Mouse (Mus musculus) intestine, postnatal 0 days (tissue): ENCODE measurements at regions not wholly inside any gene's neighbourhood (a gene's known extent, or its start where the extent isn't known, plus 50 kb on each side); places are given as distances from the start of the nearest gene placed in this dataset.

Experiments
- ATAC-seq: fragments of 200-750 bp; cut with Nextera tagmentation; 2 replicates; pipeline ENCODE4 v1.8.0; 2017; ENCODE audit warnings: mild to moderate bottlenecking, moderate TSS enrichment, moderate library complexity
- H3K27ac ChIP-seq: fragments of 300-500 bp; sonication (generic); 2 replicates; pipeline ENCODE4 v1.5.1; 2014; ENCODE audit warnings: mild to moderate bottlenecking, low read depth, low read length, moderate library complexity
- H3K27me3 ChIP-seq: fragments of 300-500 bp; sonication (generic); replicated peaks from 2 replicates; pipeline ENCODE4 v1.6.1; 2014; ENCODE audit warnings: low read length, mixed read lengths; ENCODE audit not compliant: control insufficient read depth, insufficient read depth
- H3K36me3 ChIP-seq: fragments of 300-500 bp; sonication (generic); 2 replicates; pipeline ENCODE4 v1.6.1; 2014; ENCODE audit warnings: mild to moderate bottlenecking, moderate library complexity; ENCODE audit not compliant: control insufficient read depth, insufficient read depth
- H3K4me1 ChIP-seq: fragments of 300-500 bp; sonication (generic); replicated peaks from 2 replicates; pipeline ENCODE4 v1.6.1; 2014; ENCODE audit warnings: antibody characterized with exemption, low read length, mixed read lengths; ENCODE audit not compliant: control insufficient read depth, insufficient read depth
- H3K4me2 ChIP-seq: fragments of 300-500 bp; sonication (generic); replicated peaks from 2 replicates; pipeline ENCODE4 v1.6.1; 2014; ENCODE audit warnings: low read depth, mild to moderate bottlenecking, moderate library complexity
- H3K4me3 ChIP-seq: fragments of 300-500 bp; sonication (generic); 2 replicates; pipeline ENCODE4 v1.5.1; 2014; ENCODE audit warnings: low read depth, low read length
- H3K9ac ChIP-seq: fragments of 300-500 bp; sonication (generic); 2 replicates; pipeline ENCODE4 v1.6.1; 2014; ENCODE audit warnings: mild to moderate bottlenecking, low read depth, low read length
- H3K9me3 ChIP-seq: fragments of 300-500 bp; sonication (generic); 2 replicates; pipeline ENCODE4 v1.6.1; 2016; ENCODE audit warnings: mixed run types; ENCODE audit not compliant: control insufficient read depth
- CTCF ChIP-seq: sonication (generic); IDR thresholded peaks from 2 replicates; pipeline ENCODE4 v1.5.1; 2016; ENCODE audit warnings: low read depth, mild to moderate bottlenecking, control low read depth, antibody characterized with exemption, moderate library complexity
- WGBS: fragments of 180-500 bp; shearing (Covaris S2); extraction: QIAGEN DNeasy Blood & Tissue Kit; methylation state at CpG from one replicate; pipeline ENCODE4 v1.1.7; 2014; 5-methylcytosine and 5-hydroxymethylcytosine counted together

GRCm38 (mm10) chr9:43970043-43970795, 73.0 kb upstream of the Thy1 start:
- 60% methylated on average over 9 of the region's 9 CpGs for WGBS
- H3K27me3 ChIP-seq = no peaks in the 10 kb centered on the region
- no peaks in the 10 kb centered on the region for H3K9me3 ChIP-seq
- TF ChIP-seq CTCF = no peak
- H3K4me2 ChIP-seq = no peak overlapping the region
- H3K36me3 ChIP-seq = no peaks in the 10 kb centered on the region
- H3K4me3 ChIP-seq = no peak overlapping the region
- H3K4me1 ChIP-seq = no peaks in the 10 kb centered on the region
- H3K9ac ChIP-seq = no peak overlapping the region
- no peak overlapping the region for H3K27ac ChIP-seq
- no peak for ATAC-seq

- TF ChIP-seq CTCF = no peak
- Histone ChIP-seq H3K27ac (no peak overlapping the region), H3K36me3 (no peaks in the 10 kb centered on the region), H3K27me3 (no peaks in the 10 kb centered on the region), H3K9ac (no peak overlapping the region), H3K9me3 (no peaks in the 10 kb centered on the region), H3K4me2 (no peak overlapping the region), H3K4me3 (no peak overlapping the region), H3K4me1 (no peaks in the 10 kb centered on the region)
- 63% methylated on average over 3 of the region's 3 CpGs for WGBS
- ATAC-seq = no peak
Measured at GRCm38 (mm10) chr9:43970858-43971257, 72.3 kb upstream of the Thy1 start.

DNA sequence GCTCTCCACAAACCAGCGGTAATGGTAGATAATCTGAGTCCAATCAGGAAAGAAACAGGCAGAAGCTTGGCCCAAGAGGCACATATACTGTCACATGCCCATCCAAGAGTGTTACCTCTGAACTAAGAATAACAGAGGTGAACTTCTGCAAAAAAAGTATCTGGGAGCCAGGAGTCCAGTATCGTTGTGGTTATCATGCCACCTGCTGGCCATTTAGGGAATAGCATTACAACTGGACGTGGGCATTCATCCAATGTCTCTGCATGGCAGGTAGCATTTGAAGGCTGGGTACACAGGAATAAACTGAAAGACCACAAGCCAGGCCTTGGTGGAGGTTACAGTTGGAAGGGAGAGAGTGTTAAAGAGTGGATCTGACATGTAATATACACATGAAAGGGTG, 70.9 kb upstream of the Thy1 start:
- no peaks in the 10 kb centered on the region for H3K27me3 ChIP-seq
- no peak for ATAC-seq
- no peaks in the 10 kb centered on the region for H3K9me3 ChIP-seq
- H3K36me3 ChIP-seq = no peaks in the 10 kb centered on the region
- TF ChIP-seq CTCF = peak; percentile 89
- no peak overlapping the region for H3K4me3 ChIP-seq
- H3K4me2 ChIP-seq = no peak overlapping the region
- H3K9ac ChIP-seq = no peak overlapping the region
- H3K27ac ChIP-seq = no peak overlapping the region
- no peaks in the 10 kb centered on the region for H3K4me1 ChIP-seq
- WGBS = 8% methylated on average over 3 of the region's 3 CpGs

DNA sequence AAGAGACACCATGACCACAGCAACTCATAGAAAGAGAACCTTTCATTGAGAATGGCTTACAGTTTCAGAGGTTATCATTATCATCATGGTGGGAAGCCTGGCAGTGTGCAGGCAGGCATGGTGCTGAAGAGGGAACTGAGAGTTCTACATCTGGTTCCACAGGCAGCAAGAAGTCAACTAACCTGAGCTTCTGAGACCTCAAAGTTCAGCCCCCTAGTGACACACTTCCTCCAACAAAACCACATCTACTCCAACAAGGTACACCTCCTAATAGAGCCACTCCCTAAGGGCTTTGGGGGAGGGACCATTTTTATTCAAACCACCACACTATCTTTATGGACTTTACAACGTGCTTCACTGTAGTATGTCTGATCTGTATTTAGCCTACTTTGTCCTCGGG, 67.8 kb upstream of the Thy1 start:
- Histone ChIP-seq H3K4me1 (no peaks in the 10 kb centered on the region), H3K9ac (no peak overlapping the region), H3K4me3 (no peak overlapping the region), H3K4me2 (no peak overlapping the region), H3K9me3 (no peaks in the 10 kb centered on the region), H3K27ac (no peak overlapping the region), H3K36me3 (no peaks in the 10 kb centered on the region), H3K27me3 (no peaks in the 10 kb centered on the region)
- ATAC-seq = no peak
- 27% methylated on average over 2 of the region's 2 CpGs for WGBS
- TF ChIP-seq CTCF = no peak

DNA sequence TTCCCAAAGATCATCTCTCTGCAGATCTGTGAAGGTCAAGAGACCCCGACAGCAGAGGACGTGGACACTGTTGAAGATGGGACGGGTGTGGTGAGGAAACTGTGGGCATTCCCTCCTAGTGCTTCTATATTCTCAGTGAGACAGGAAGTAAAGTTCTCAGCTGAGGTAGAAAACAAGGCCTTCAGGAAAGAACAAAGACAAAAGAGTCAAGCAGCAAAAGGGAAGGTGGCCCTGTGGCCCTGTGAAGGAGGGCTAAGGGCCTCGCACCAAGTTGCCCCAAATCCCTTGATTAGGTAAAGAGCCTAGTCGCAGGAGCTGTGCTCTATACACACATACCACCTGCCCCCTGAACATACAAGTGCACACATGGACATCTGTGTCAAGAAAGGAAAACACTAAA, 66.8 kb upstream of the Thy1 start:
- Histone ChIP-seq H3K27ac (no peak overlapping the region), H3K36me3 (no peaks in the 10 kb centered on the region), H3K9me3 (no peaks in the 10 kb centered on the region), H3K4me2 (no peak overlapping the region), H3K4me3 (no peak overlapping the region), H3K4me1 (no peaks in the 10 kb centered on the region), H3K27me3 (no peaks in the 10 kb centered on the region), H3K9ac (no peak overlapping the region)
- no peak for TF ChIP-seq CTCF
- 89% methylated on average over 5 of the region's 5 CpGs for WGBS
- no peak for ATAC-seq

DNA sequence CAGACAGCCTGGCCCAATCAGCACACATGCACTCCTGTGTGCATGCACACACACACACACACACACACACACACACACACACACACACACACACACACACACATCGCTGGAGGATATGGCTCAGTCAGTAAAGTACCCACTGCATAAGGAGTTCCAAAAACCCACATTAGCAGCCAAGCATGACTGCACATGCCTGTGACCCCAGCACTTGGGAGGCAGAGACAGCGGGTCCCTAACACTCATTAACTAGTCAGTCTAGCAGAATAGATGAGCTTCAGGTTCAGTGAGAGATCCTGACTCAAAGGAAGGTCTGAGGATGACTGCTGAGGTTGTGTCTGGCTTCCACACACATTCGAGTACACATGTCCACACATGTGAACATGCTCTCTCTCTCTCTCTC, 65.4 kb upstream of the Thy1 start:
- TF ChIP-seq CTCF = no peak
- Histone ChIP-seq H3K4me3 (no peak overlapping the region), H3K27me3 (no peaks in the 10 kb centered on the region), H3K4me1 (no peaks in the 10 kb centered on the region), H3K4me2 (no peak overlapping the region), H3K27ac (no peak overlapping the region), H3K9ac (no peak overlapping the region), H3K9me3 (no peaks in the 10 kb centered on the region), H3K36me3 (no peaks in the 10 kb centered on the region)
- no peak for ATAC-seq
- 67% methylated on average over 3 of the region's 3 CpGs for WGBS
